Mouse (Mus musculus): ENCODE measurements around the gene 4930435E12Rik. TPM values are rescaled to one million over a fixed set of nuclear protein-coding genes. Genes with fewer than 3 reads are reported as not detected.

Gene 4930435E12Rik
- total RNA-seq (2012; rRNA removed) (not detected in 2 replicates), total RNA-seq (2014; rRNA removed) (not detected in 2 replicates), polyA plus RNA-seq (2012; ENCODE audit: insufficient read length, low read depth) (not detected in 2 replicates)

GRCm38 (mm10) chr16:38828649-38829048, at the start of gene 4930435E12Rik:
TSS of gene 4930435E12Rik (minus strand) at chr16:38828749.
- H3K4me1 ChIP-seq (ENCODE audit: control insufficient read depth in 1 of 2, insufficient read depth in 2 of 2) = no peaks in the 10 kb centered on the region
- H3K9me3 ChIP-seq (replicated peaks; ENCODE audit: low read length) = no peaks in the 10 kb centered on the region
- no peaks in the 10 kb centered on the region for H3K36me3 ChIP-seq (replicated peaks in 1 of 2; ENCODE audit: control insufficient read depth in 1 of 2, insufficient read depth in 1 of 2, low read length in 1 of 2)
- H3K27me3 ChIP-seq (replicated peaks) = no peaks in the 10 kb centered on the region
- H3K27ac ChIP-seq (ENCODE audit: insufficient read depth, low read depth) = no peak within 1 kb of the TSS
- DNase-seq (ENCODE audit: extremely low read depth) = no peak
- no peak within 1 kb of the TSS for H3K9ac ChIP-seq (ENCODE audit: insufficient read depth, low read depth)
- no peak for TF ChIP-seq MAFK (IDR thresholded peaks at IDR 0.05; ENCODE audit: insufficient replicate concordance, low read length)
- TF ChIP-seq JUND (conservative IDR thresholded peaks at IDR 0.05; ENCODE audit: low read depth, low read length) = no peak
- TF ChIP-seq MAZ (IDR thresholded peaks at IDR 0.05; ENCODE audit: low read depth, low read length) = no peak
- no peak for TF ChIP-seq CHD1 (IDR thresholded peaks at IDR 0.05; ENCODE audit: low read depth, low read length)
- TF ChIP-seq CTCF (conservative IDR thresholded peaks at IDR 0.05 in 1 of 2, IDR thresholded peaks at IDR 0.05 in 1 of 2; ENCODE audit: low read depth in 2 of 2, low read length in 2 of 2) = no peak
- no peak for TF ChIP-seq ZKSCAN1 (IDR thresholded peaks at IDR 0.05; ENCODE audit: borderline replicate concordance, low read depth, low read length)
- TF ChIP-seq IRF4 (IDR thresholded peaks at IDR 0.05; ENCODE audit: low read depth, low read length) = no peak
- no peak for TF ChIP-seq CHD2 (IDR thresholded peaks at IDR 0.05; ENCODE audit: low read length)
- no peak for TF ChIP-seq MEF2A (IDR thresholded peaks at IDR 0.05; ENCODE audit: borderline replicate concordance, low read depth, low read length)
- no peak for TF ChIP-seq ZC3H11A (IDR thresholded peaks at IDR 0.05; ENCODE audit: low read depth, low read length)
- no peak for TF ChIP-seq MYC (IDR thresholded peaks at IDR 0.05; ENCODE audit: low read depth, low read length)
- H3K4me2 ChIP-seq (ENCODE audit: insufficient read depth, low read depth, poor library complexity, severe bottlenecking) = no peak within 1 kb of the TSS
- dilution Hi-C loops (cut with MboI; ENCODE audit: extremely low pct_ligation_motif_present, extremely low pct_unique_long_range_greater_than_20kb, low sequenced_read_pairs) = no loop called here
- no peak within 1 kb of the TSS for H3K4me3 ChIP-seq (replicated peaks in 1 of 3; ENCODE audit: low read depth in 2 of 3, low read length in 2 of 3, poor library complexity in 1 of 3)
- H3K79me2 ChIP-seq (replicated peaks; ENCODE audit: control insufficient read depth, extremely low read depth, insufficient read depth, poor library complexity, severe bottlenecking) = no peaks in the 10 kb centered on the region
- in situ Hi-C loops (cut with MboI; ENCODE audit: low pct_ligation_motif_present, low pct_unique_long_range_greater_than_20kb, low sequenced_read_pairs) = no loop called here

GRCm38 (mm10) chr16:38874481-38874880, 45.9 kb upstream of the 4930435E12Rik start:
- Histone ChIP-seq H3K27ac (ENCODE audit: insufficient read depth, low read depth) (no peak overlapping the region), H3K27me3 (replicated peaks) (peaks cover 11% of the 10 kb centered on the region), H3K4me1 (ENCODE audit: control insufficient read depth in 1 of 2, insufficient read depth in 2 of 2) (no peaks in the 10 kb centered on the region; a peak in 1 of 4 replicates), H3K9me3 (replicated peaks; ENCODE audit: low read length) (no peaks in the 10 kb centered on the region), H3K79me2 (replicated peaks; ENCODE audit: control insufficient read depth, extremely low read depth, insufficient read depth, poor library complexity, severe bottlenecking) (no peaks in the 10 kb centered on the region), H3K4me3 (replicated peaks in 1 of 3; ENCODE audit: low read depth in 2 of 3, low read length in 2 of 3, poor library complexity in 1 of 3) (no peak overlapping the region), H3K36me3 (replicated peaks in 1 of 2; ENCODE audit: control insufficient read depth in 1 of 2, insufficient read depth in 1 of 2, low read length in 1 of 2) (no peaks in the 10 kb centered on the region), H3K4me2 (ENCODE audit: insufficient read depth, low read depth, poor library complexity, severe bottlenecking) (no peak overlapping the region), H3K9ac (ENCODE audit: insufficient read depth, low read depth) (no peak overlapping the region)
- no peak for TF ChIP-seq JUN (IDR thresholded peaks at IDR 0.05; ENCODE audit: insufficient read depth, low read depth, low read length)
- TF ChIP-seq UBTF (IDR thresholded peaks at IDR 0.05; ENCODE audit: low read depth, low read length) = no peak
- TF ChIP-seq NRF1 (IDR thresholded peaks at IDR 0.05; ENCODE audit: low read depth, low read length) = no peak
- no peak for TF ChIP-seq JUND (conservative IDR thresholded peaks at IDR 0.05; ENCODE audit: low read depth, low read length)
- no peak for TF ChIP-seq CTCF (conservative IDR thresholded peaks at IDR 0.05 in 1 of 2, IDR thresholded peaks at IDR 0.05 in 1 of 2; ENCODE audit: low read depth in 2 of 2, low read length in 2 of 2)
- no peak for TF ChIP-seq MAZ (IDR thresholded peaks at IDR 0.05; ENCODE audit: low read depth, low read length)
- TF ChIP-seq ELF1 (IDR thresholded peaks at IDR 0.05; ENCODE audit: low read depth, low read length) = no peak
- no peak for TF ChIP-seq USF1 (IDR thresholded peaks at IDR 0.05; ENCODE audit: low read depth, low read length)
- DNase-seq (ENCODE audit: extremely low read depth) = no peak
- in situ Hi-C loops (cut with MboI; ENCODE audit: low pct_ligation_motif_present, low pct_unique_long_range_greater_than_20kb, low sequenced_read_pairs) (no loop called here), dilution Hi-C loops (cut with MboI; ENCODE audit: extremely low pct_ligation_motif_present, extremely low pct_unique_long_range_greater_than_20kb, low sequenced_read_pairs) (no loop called here)
